Mouse (Mus musculus): ENCODE measurements around the gene Csrp3.
A peak's percentile ranks its signal among the peaks of the same experiment; 100 is the strongest.

Csrp3 gene

DNA sequence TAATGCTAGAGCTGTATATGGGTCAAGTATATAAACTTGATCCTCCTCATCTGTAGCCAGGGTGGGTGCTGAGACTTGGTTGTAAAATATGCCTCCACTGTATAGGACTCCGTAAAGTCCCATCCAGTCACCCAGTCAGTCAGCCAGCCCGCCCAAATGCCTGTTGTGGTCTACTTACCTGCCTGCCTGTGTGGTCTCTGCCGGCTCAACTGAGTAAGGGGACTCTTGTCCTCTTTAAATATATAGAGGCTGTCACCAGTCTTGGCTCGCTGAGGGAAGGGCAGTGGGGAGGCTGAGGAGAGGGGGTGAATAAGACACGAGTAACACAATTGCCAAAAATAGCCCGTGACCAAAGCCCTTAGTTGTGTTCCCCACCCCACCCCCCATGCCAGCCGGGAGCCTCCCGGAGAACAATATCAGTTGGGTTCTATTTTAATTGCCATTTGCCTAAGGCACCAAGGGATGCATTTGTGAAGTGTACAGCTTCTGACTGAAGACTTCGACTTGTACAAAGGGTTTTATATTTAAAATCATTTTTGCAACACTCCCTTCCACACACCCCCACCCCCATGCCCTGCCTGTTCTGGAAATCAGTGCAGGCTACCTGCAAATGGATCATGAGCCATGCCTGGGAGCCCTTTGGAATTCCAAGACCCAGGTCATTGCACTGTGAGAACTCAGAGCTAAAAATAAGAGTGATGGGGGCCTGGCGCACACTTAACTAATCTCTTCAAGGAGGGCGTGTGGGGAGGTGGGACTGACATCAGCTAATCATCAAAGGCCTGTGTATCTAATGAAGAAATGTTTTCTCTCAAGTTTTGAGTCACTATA lies at the start of gene Csrp3:
TSS of gene Csrp3 (minus strand) at position 214 of the 831 bp plus-strand sequence.
- DNase-seq (ENCODE audit: low read depth, low spot score) = no peak

DNA sequence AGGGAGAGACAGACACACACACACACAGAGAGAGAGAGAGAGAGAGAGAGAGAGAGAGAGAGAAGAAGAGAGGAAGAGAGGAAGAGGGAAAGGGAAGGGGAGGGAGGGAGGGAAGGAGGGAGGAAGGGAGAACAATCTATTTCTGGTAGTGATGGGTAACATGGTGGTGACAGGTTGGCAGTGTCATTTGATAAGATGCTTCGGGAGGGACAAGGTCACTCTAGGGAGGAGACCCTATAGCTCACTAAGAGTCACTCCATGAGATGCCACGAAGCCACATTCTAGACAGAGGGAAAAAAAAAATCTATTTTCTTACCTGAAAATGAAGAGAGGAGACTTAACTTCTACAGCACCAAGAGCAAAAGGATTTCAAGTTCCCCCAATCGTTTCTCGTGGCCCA lies 48.2 kb upstream of the Csrp3 start:
- DNase-seq (ENCODE audit: low read depth, low spot score) = no peak

DNA sequence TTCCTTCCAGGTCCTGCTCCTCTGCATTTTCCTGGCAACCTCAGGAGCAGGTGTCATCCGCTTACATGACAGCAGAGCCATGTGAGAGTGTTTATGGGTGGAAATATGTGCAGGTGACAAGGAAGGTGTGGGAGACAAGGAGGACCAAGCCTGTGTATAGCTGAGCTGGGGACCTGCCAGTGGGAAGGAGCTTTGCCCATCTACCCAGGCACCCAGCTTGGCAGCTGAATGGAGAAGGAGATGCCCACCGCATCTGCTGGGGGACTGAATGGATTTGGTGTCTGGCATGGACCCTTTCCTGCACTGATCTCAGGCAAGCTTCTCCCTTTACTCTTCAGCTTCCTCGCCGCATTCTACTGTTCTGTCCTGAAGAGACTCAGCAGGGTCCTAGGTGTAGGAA lies 47.6 kb upstream of the Csrp3 start:
- DNase-seq (ENCODE audit: low read depth, low spot score) = no peak

DNA sequence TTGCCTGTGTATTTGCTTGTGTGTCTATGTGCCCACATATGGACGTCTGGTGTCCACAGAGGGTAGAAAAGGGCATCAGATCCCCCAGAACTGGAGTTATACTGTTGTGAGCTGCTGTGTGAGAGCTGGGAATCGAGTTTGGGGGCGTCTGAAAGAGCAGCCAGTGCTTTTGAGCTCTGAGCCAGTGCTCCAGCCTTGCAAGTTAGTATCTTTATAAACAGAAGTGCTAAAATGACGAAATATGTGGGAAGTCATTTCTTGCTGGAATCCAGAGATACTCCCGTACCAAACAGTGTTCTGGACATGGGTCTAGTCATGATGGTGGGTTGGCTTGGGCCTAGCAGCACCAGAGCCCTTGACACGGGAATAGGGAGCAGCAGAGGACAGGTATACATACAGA lies 46.9 kb upstream of the Csrp3 start:
- DNase-seq (ENCODE audit: low read depth, low spot score) = no peak

DNA sequence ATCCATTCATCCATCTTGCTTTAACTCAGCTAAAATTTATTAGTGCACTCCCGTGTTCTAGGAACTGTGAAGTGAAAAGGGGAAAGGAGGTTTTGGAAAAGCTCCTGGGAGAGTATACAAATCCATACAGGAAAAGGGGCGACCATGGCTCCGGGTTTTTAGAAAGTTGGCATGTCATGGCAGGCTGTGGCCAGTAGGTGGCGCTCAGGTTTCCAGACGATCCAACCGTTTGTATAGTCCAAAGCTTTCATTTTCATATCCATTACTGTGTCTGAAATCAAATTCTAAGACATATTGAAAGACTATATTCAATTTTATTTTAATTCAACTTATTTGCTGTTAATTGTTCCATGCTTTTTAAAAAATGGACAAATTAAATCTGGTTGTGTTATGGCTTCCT lies 46.3 kb upstream of the Csrp3 start:
- peak; percentile 38 for DNase-seq (ENCODE audit: low read depth, low spot score)

DNA sequence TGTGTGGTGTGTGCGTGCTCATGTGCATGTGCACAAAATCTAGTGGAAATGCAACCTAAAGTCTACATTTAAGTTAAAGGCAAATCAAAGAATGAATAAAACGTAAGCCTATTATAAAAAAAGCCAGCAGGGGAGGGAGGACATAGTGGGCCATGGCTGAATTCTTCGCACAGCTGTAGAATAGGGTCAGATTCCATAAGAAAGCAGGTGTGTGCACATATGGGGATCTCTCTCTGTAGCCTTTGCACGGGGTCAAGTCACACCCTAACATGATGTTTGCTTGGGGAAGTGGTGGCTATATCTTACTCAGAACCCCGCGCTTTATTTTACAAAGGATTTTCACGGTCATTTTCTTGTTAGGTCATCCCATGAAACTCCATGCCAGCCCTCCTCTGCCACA lies 45.3 kb upstream of the Csrp3 start:
- DNase-seq (ENCODE audit: low read depth, low spot score) = no peak

DNA sequence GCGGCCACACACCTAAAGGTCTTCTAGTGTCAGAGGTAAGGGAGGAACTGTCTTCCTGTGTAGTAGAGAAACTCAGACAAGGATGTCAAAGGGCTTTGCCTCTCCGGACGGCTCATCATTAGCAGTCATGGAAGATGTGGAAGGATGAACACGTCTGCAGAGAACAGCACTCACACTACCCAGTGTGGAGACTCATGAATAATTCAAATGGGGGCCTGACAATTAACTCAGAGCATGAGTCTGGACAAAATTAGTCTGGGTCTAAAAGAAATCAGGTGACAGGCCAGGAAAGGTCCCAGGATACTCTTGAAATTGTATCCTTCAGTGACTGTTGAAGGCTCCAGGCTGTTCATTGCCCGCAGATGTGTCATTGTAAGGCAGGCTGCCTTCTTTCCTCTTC lies 43.2 kb upstream of the Csrp3 start:
- DNase-seq (ENCODE audit: low read depth, low spot score) = no peak

DNA sequence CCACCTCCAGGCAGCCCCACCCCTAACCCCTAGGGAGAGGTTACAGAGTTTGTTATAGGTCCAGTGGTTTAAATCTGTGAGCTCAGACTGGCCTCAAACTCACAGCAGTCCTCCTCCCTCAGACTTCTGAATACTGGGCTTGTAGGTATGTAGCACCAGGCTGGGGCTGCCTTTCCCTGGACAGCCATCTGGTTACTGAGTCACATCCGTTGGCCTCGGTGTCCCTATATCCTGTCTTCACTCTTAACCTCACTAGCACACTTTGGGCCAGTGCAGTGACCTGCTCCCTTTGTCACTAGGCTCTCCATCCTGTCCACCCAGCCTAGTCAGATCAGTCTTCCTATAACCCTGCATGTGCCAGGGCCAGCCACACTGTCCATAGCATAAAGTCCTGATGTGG lies 40.9 kb upstream of the Csrp3 start:
- DNase-seq (ENCODE audit: low read depth, low spot score) = no peak

DNA sequence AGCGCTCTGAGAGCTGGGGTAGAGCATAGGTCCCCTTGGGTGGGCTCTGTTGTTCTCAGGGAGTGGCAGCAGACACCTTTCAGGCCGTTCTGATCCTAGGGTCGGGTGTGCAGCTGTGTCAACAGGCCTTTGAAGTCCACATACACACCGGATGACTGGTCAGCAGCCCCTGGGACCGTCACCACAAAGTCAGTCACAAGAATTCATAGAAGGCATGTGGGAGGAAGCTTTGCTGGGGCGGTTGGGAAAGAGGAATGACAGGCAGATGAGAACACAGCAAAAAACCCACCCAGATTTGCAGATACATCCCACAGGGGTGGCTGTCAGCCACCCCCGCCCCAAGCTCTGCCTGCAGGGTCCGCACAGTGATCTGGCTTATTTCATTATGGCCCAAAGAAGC lies 40.1 kb upstream of the Csrp3 start:
- no peak for DNase-seq (ENCODE audit: low read depth, low spot score)

DNA sequence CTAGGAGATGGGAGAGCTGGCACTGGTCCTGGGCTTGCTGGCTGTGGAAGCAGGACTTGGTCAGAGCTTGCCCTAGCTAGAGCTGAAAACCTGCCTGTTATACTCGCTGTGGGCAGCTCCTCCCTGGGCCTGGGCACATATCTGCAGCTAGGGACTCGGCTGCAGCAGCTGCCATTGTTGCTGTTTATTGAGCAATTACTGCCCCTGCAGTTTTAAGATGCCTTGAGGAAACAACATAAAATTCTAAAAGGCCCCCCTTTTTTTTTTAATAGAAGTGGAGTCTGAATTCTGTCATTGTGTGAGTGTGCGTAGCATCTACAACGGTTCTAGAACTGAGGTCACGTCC lies 36.4 kb upstream of the Csrp3 start:
- DNase-seq (ENCODE audit: low read depth, low spot score) = no peak

DNA sequence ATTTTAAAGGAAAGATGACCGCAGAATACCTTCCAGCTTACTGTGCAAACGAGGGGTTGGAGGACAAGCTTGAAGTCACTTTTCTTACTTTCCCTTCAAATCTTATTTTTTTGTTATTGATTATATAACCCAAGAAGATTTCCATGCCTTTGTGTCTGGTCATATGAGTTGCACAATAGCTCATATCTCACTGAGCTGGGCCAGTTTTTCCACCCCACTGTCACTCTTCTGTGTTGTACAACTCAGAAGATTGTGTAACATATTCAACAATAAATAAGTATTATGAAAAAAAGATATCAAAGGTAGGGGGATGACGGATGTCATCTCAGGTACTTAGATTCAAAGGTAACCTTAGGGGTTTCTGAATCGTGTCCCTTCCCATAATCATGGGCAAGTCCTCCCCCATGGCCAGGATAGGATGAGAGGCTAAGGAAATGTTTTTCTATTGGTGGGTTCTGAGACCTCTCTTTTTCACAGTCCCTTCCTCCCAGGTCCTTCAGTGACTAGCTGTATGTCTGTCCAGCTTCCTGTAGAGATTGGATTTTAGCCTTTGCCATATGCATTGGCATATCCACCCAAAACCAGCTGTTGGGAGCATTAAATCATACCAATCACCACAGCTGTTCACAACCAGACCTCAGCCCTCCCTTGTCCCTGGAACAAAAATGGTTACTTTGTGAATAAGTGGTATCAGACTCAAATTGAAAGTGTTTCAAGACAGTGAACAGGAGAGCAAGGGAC lies 35.9 kb upstream of the Csrp3 start:
- no peak for DNase-seq (ENCODE audit: low read depth, low spot score)

DNA sequence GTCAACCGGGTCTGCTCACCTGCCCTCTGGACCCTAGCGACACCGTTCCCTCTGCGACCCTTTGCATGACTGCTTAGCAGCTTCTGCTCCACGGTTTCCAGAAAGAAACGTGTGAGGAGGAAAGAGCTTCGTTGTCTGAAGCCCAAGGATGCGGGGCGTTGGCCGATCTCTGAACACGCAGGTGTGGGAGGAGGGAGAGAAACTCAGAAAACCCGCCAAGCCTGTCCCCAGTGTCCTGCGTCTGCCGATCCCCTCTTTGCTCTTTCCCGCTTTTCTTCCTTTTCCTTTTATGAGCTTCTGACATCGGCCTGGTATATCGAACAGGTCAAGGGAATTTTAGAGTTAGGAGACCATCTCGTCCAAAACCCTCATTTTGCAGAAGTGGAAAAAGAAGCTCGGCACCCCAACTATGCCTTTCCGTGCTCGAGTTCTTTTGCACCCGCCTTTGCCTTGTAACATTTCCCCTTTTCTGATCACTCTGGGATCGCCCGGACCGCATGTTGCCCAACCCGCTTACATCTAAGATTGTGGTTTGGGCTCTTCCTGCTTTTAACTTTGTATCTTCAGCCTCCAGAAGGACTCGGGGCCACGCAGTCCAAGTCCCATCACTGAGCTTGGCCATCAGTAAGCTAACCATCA lies 34.3 kb upstream of the Csrp3 start:
- DNase-seq (ENCODE audit: low read depth, low spot score) = no peak

DNA sequence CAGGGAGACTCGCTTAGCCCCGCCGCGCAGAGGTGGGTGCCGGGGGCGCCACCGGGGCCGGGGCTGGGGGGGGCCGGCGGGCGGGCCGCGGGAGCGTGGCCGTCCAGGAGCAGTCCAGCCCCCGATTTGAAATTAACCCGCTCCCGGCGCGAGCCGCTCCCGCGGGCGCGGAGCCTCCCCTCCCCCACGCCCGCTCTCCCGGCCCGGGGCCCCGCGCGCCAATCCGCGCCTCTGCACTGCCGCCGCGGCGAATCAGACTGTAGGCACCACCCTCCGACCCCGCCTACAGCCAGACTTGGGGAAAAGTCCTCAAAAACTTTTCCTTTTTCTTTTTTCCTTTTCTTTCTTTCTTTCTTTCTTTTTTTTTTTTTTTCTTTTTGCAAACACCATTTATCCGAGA lies 33.7 kb upstream of the Csrp3 start, which contains the start of gene E2f8:
TSS of gene E2f8 (minus strand) at position 111 of the 400 bp plus-strand sequence.
- DNase-seq (ENCODE audit: low read depth, low spot score) = peak; percentile 68

DNA sequence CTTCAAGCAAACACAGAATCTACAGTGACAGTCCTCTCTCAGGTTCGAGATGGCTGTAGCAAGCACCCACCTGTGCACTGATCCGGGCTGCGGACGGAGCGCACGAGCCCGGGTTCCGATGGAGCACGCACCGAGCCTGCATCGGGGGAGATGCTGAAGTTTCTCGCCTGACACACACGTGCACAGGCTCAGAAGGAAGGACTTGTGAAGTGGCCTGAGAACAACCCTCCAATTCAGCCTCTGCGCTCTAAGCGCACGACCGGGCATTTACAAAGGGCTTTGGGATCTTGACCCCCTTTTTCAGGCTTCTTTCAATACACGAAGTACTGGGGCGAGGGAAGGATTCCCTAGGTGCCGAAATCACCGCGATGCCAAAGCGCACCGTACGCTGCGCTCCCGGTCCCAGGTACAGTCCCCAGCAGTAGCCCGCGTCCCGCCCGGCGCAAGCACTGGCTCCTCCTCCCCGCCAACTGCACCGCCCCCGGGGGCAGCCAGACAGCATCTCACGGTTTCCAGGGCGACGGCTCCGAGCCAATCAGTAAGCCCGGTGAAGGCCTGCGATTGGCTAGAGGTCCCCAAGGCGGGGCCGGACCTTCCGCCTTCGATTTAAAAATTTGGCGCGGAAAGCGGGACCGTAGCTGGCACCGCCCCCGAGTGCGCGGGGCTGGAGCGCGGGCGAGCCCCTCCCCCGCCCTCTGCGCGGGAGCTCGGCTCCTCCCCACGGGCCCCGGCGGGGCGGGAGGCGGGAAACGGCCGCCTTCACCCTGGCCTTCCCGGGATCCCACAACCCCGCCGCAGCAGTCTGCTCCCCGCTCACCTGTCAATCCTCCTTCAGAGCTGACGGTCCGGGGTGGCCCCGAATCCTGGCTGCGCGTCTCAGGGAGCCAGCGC lies 33.0 kb upstream of the Csrp3 start:
- DNase-seq (ENCODE audit: low read depth, low spot score) = peak; percentile 96

DNA sequence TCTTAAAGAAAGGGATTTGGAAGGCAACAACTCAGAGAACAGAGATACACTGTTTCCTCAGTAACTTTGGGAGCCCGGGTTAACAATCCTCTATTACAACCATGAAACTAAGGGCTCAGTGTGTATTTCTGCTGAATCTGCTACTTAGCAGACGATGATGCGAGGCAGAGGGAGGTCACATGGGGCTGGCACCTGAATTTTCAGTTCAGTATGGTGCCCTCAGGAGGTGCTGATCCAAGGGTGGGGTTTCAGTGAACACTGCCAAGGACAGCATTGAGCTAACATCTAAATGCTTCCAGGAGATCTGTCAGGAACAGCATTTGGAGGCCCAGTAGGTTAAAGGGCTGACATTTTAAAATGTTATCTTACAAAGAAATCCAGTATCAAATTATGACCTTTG lies 31.7 kb upstream of the Csrp3 start:
- DNase-seq (ENCODE audit: low read depth, low spot score) = no peak

DNA sequence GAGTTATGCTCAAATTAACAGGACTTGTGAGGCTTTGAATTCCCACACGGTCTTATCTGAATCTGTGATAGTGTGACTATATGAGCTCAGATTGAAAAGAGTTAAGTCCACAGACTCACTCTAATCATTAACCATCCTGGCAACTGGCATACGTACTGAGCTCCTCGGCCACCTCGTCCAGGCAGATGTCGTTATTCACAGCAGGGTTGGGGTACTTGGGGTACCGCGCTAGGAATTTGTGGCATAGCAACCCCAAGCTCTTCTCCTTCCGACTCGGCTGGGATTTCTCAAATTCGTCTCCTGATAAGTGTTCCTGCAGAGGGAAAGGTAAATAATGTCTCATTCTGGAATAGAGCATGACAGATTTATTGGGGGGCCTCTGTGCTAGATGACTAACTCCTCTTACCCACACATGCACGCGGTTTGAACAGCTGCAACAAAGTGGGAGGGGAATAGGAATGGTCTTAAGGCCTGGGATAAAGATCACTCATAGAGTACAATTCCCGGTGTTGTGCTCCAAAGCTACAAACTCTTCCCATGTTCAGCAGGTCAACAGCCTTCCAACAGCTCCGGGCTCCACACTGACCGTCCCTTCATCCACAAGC lies 30.1 kb upstream of the Csrp3 start:
- DNase-seq (ENCODE audit: low read depth, low spot score) = no peak

DNA sequence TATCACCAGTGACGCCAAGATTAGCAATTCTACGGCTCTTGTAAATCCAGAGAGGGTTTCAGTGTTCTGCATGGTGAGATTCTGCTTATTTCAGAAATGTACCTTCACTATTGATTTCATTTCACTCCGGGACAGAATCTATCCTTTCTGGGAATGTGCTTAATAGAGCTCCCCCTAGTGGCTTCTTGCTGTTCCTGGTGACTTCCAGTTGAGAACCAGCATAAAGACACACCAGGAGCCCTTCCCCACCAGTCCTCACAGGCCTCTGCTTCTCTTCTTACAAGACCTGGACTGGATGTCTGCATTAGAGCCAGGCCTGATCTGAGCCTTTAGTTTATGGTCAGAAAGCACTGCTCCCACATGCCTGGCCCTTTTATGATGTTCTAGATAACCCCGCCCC lies 28.7 kb upstream of the Csrp3 start:
- DNase-seq (ENCODE audit: low read depth, low spot score) = peak; percentile 37

DNA sequence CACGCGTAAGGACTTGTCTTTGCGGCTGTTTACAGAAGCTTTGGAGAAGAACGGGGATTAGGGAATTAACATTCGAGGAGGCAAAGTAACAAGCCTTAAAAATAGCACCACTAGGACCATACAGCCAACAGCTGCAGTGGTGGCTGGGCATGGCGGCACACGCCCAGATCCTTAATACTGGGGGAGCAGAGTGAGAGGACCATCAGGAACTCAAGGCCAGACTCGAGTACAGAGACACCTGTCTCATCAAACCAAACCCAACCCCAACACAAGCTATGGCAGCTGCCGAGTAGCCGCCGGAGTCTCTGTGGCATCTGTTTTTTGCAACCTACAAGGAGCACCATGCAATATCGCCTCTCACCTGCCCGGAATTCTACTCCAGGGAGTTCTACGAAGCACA lies 27.3 kb upstream of the Csrp3 start:
- DNase-seq (ENCODE audit: low read depth, low spot score) = no peak

DNA sequence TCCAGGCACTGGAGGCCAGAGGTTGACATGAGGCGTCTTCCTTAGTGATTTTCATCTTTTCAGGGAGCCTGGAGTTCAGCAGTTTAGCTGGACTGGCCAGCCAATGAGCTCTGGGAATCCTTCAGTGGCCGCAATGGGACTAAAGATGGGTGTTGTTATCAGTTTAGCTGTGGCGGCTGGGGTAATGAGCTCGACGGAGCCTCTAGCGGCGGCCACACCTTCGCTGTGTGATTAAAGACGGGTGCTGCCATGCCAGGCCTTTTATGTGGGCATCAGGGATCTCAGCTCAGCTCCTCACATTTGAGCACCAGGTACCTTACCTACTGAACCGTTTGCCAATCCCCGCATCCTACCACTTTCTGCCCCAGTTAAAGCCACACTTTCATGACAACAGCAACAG lies 23.5 kb upstream of the Csrp3 start:
- no peak for DNase-seq (ENCODE audit: low read depth, low spot score)

DNA sequence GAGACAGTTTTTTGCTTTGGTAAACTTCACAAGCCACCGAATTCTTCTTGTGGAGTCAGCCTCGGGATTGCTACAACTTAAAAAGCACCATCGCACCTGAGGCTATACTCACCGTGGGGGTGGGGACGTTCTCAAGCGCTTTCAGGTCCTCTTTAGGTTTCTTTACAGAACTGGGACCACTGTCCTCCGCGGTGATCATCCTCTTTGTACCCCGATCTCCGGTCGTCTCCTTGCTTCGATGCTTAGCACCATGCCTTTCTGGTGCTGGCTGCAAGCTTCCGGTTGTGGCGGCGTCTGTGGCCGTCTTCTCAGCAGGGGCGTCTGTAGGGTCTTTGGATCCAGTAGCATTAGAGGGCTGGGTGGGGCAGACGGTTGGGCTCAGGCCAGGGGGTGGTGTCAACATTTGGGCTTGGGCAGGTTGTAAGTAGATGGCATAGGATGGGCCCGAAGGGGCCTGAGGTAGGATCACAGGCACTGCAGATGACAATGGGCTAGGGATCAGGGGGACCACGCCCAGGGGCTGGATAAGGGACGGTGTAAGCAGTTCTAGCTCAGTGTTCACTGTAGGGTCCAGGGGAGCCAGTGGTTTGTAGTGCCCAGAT lies 22.8 kb upstream of the Csrp3 start:
- no peak for DNase-seq (ENCODE audit: low read depth, low spot score)

DNA sequence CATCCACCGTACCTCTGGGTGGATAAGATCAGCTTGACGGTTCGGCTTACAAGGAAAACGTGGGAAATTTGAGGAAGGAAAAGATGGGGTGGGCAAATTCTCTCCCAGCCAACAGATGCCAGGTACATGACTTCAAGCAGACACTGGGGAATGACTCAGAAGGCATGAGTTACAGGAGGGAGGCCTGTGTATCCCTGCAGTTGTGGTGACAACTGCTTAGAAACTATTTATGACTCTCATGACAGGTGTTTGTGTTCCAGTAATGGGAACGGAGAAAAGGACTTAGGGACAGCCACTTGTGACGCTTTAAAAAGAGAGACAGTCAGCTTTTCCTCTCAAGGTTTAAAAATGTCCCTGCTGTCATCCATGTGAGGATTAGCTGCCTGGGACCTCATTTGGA lies 22.3 kb upstream of the Csrp3 start:
- no peak for DNase-seq (ENCODE audit: low read depth, low spot score)

Data from embryo, embryonic 11.5 days (tissue).